Mouse (Mus musculus): ENCODE measurements at regions not wholly inside any gene's neighbourhood (a gene's known extent, or its start where the extent isn't known, plus 50 kb on each side); places are given as distances from the start of the nearest gene placed in this dataset.

DNA sequence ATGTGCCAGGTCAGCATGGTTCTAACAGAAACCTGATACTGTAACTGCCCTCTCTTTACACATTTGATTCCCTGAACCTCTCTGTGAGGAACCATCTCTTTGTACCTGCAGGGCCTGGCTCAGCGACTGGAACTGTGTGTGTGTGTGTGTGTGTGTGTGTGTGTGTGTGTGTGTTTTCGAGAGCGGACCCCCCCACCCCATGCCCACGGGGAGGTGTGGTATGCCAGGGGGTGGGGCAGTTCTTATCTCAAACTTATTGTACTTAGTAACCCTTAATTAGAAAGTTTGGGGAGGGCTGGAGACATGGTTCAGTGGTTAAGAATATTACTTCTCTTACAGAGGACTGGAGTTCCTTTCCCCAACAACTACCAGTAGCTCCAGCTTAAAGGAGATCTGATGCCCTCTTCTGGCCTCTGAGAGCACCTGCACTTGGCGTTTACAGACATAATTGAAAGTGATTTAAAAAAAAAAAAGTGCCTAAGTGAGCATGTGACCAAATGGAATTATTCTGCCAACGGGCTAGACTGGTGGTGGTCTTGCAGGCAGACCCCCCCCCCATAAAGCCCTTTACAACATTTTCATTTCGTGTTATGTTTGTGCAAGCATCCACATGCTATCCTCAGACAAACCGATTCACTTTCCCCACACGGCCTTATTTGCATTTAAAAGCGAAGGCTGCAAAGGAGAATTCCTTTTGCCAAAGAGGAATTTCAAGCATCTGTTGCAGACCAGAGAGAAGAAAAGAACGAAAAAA is 77.7 kb upstream of the Med14 start:
- DNase-seq (ENCODE audit: extremely low spot score, low spot score), result peak; percentile 24

DNA sequence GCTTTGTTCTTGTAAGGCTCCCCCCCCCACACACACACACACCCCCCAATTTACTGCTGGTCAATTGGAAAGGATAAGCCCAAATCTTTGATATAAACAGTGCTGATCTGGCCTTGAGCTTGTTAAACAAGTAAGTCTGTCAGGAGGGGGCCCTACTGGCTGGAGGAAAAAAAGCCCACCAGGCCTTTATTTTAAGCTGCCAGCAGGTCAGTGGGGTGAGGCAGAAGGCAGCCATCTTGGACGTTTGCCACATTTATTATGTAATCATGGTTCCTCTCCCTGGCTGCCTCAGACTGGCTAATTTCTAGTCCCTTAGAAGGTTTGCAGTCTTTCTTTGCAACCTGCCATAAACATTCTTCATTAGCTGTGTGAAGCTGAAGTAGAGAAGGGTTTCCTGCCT is 75.9 kb upstream of the Med14 start:
- DNase-seq (ENCODE audit: extremely low spot score, low spot score), result no peak

DNA sequence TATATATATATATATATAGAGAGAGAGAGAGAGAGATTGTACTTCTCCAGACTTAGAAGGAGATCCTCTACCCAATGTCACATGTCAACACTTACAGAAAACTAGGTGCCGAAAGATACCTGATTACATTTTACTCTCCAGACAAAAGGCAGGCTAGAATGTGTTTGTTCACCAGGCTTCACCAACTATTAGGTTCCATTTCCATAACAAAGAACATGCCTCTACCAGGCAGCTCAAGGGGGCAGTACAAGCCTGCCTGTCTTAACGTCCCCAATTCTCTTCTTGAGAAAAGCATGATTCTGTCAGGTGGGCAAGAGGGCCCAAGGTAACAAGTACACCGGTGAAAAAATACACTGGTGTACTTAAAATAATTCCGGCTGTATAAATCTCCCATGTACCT is 72.8 kb upstream of the Med14 start:
- no peak for DNase-seq (ENCODE audit: extremely low spot score, low spot score)

DNA sequence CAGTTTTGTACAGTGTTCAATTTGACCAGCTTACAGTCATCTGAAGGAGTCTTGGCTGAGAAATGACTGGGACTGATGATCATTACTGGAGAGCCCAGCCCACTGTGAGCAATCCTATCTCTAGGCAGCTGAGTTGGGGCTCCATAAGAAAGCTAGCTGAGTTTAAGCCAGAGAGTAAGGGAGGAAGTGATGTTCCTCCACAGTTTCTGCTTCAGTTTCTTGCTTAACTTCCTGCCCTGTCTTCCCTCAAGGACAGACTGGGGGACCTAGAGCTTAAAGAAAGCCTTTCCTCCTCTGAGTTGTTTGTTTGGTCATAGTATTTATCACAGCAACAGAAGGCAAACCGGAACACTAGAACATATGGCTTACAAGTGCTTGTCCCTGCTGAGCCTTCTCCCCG is 70.8 kb upstream of the Med14 start:
- no peak for DNase-seq (ENCODE audit: extremely low spot score, low spot score)

DNA sequence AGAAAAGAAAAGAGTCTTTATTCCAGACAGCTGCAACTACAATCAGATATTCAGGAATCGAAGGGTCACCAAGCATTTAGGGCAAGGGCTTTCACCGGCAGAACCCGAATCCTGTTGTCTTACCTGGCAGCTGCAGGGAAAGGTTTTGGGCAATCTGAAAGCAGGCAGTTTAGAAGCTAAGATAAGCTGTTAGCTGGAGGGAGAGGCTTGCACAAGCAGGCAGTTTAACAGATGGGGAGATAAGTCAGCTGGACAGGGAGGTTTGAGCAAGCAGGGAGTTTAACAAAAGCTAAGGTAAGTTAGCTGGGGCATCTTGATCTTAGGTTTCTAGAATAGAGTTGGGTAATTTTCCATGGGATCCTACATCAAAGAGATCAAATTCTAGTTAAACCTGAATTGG is 67.3 kb upstream of the Med14 start:
- no peak for DNase-seq (ENCODE audit: extremely low spot score, low spot score)

DNA sequence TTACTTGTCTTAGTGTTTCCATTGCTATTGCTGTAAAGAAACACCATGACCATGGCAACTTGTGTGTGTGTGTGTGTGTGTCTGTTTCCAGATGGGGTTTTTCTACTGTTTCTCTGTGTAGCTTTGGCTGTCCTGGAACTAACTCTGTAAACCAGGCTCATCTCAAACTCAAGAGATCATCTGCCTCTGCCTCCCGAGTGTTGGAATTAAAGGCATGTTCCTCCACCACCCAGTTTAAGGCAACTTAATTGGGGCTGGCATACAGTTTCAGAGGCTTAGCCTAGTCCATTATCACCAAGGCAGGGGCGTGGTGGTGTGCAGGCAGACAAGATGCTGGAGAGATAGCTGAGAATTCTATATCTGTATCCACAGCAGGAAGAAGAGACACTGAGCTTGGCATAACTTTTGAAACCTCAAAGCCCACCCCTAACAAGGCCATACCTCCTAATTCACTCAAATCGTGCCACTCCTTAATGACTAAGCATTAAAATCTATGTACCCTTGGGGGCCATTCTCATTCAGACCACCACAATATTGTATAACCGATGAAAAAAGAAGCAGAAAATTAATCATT is 65.5 kb upstream of the Med14 start:
- DNase-seq (ENCODE audit: extremely low spot score, low spot score), result no peak

DNA sequence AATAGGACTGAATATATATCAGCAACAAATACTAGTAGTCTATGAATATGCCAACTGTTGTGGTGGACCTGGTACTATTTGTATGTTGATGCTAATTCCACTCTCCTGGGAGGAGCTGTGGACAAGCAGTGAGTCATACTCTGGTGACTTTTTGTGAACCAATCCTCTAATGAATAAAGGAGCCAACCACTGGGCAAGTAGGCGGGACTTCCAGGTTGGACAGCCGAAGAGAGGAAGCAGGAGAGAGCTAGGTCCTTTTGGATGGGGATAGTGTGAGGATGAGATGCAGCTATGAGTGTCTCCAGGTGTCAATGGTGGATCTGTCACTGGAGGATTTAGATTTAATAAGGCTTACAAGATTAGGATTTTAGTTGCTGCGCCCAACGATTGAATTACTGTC is 64.8 kb upstream of the Med14 start:
- DNase-seq (ENCODE audit: extremely low spot score, low spot score), result no peak

DNA sequence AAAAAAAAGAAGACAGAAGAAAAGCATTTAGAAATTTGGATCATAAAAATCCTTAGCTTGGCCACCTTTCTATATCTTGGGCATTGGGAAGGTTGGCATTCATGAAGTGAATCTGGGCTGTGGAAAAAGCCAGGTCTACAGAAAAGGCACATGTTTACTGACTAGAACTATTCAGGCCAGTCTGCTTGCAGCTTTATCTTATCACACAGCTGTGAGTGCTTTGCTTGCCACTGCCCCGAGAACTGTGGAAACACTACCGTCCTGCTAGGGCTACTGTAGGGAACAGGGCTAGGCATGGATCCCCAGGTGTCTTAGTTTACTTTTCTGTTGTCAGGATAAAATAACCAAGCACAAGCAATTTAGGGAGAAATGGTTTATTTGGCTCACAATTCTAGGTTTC is 63.4 kb upstream of the Med14 start:
- no peak for DNase-seq (ENCODE audit: extremely low spot score, low spot score)

DNA sequence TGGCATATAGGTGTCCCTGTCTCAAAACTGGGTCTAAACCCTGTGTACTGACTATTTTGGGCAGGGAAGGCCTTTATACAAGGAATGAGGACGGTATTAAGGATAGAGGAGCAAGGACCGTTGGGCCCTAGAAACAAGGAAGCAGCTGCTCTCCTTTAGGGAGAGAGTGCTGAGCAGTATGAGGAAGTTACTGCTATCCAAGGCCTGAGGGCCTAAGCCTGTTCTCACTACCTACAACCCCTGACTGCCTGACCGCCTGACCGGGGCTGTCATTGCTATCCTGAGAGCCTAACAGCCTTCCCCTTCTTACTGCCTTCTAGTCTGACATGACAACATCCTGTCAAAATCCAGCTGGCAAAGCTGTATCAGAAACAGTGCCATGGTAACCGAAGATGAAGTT is 62.6 kb upstream of the Med14 start:
- no peak for DNase-seq (ENCODE audit: extremely low spot score, low spot score)

DNA sequence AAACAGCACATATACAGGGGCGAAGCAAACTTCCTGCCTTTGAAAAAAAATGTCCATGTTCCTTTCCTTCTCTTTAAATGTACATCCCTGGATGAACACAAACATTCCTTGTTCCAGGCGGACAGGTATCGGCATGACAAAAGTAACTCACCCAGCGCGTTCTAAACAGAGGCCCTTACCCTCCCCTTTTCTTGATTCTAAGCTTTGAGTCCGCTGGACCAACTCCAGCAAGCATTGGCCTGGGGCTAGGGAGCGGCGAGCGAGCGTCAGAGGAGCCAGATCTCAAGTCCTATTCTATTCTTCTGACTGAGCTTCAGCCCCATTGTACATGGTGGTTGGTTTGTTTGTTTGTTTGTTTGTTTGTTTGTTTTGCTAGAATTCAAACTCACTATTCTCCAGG is 60.9 kb upstream of the Med14 start:
- no peak for DNase-seq (ENCODE audit: extremely low spot score, low spot score)

DNA sequence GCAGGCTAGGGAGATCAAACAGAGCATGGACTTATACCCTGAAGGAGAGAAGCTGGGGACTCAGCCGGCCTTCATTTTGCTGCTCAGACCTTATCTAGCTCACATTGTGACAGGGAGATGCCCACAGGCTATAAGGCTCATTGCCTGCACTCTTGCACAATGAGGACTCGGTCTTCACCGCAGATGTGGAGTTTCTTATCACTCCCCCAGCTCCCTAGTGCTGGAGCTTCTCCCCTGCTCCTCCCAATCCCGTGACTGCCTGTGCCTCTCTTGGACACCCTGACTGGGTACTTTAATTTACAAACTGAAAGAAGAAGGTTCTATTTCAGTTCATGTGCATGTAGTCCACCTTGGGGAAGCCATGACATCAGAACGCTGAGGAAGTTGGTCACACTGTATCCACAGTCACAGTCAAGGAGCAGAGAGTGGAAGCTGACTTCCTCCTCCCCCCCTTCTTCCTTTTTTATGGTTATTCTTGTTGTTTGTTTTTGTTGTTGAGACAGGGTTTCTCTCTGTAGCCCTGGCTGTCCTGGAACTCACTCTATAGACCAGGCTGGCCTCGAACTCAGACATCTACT is 51.3 kb upstream of the Med14 start:
- DNase-seq (ENCODE audit: extremely low spot score, low spot score), result no peak

Data from neural tube, embryonic 10.5 days (tissue).